In genomic region chr12:30851871-30852270, GRCm38 (mm10) we compare ENCODE assay signal across 21 mouse cellular contexts. TPM values are rescaled to one million over a fixed set of nuclear protein-coding genes. Genes with fewer than 3 reads are reported as not detected.
DNase-seq lines count a peak whose midpoint lies in the region; ATAC-seq lines count a peak whose summit lies in the region.
"Had no signal": no experiment of that assay in that cellular context is flagged by ENCODE, and none has a peak within 500 bp of the region (broad histone marks: within the 10 kb centered on the region; RNA-seq: fewer than 3 reads in every experiment).

No protein-coding gene starts in this region.

- H3K9ac ChIP-seq in forebrain, embryonic 16.5 days (replicated peaks; ENCODE audit: low read depth, low read length): no peak overlapping the region
- H3K9ac ChIP-seq in forebrain, embryonic 13.5 days: no peak overlapping the region
- H3K9ac ChIP-seq: embryonic facial prominence, embryonic 15.5 days; heart, embryonic 15.5 days; kidney, embryonic 15.5 days; midbrain, embryonic 12.5 days; neural tube, embryonic 15.5 days had no signal

- ATAC-seq in forebrain, embryonic 16.5 days: peak; percentile 62; the same call in 1 of the 2 replicates
- ATAC-seq in forebrain, embryonic 13.5 days: no peak

- no peak overlapping the region for H3K4me2 ChIP-seq in forebrain, embryonic 16.5 days (ENCODE audit: low read length)
- no peak overlapping the region for H3K4me2 ChIP-seq in forebrain, embryonic 13.5 days
- H3K4me2 ChIP-seq: embryonic facial prominence, embryonic 15.5 days; heart, embryonic 15.5 days; kidney, embryonic 15.5 days; liver, embryonic 11.5 days; midbrain, embryonic 12.5 days; neural tube, embryonic 15.5 days had no signal

- no peak overlapping the region for H3K27ac ChIP-seq in forebrain, embryonic 16.5 days (ENCODE audit: low read length)
- no peak overlapping the region for H3K27ac ChIP-seq in forebrain, embryonic 13.5 days
- H3K27ac ChIP-seq: embryonic facial prominence, embryonic 15.5 days; heart, embryonic 15.5 days; kidney, embryonic 15.5 days; macrophage; midbrain, embryonic 12.5 days; neural tube, embryonic 15.5 days had no signal

- no peak overlapping the region for H3K4me3 ChIP-seq in forebrain, embryonic 16.5 days (replicated peaks; ENCODE audit: low read length)
- no peak overlapping the region for H3K4me3 ChIP-seq in forebrain, embryonic 13.5 days
- H3K4me3 ChIP-seq: embryonic facial prominence, embryonic 15.5 days; heart, embryonic 15.5 days; kidney, embryonic 15.5 days; midbrain, embryonic 12.5 days; myocyte; neural tube, embryonic 15.5 days had no signal

- intact Hi-C loops in left cerebral cortex, postnatal 36 days (cut with DNase I): no loop called here

- DNase-seq in retina, embryonic 14.5 days (ENCODE audit: low spot score): peak; percentile 2
- no peak for DNase-seq in retina, postnatal 1 day
- peak; percentile 15 to 31 for DNase-seq in cerebellum, postnatal 36 days
- DNase-seq in gastrocnemius, postnatal 10 days: no peak
- no peak for DNase-seq in left cerebral cortex, postnatal 36 days (ENCODE audit: low spot score in 2 of 2)
- DNase-seq in heart, adult 9 months (ENCODE audit: low spot score in 2 of 2): no peak
- DNase-seq: adrenal gland, postnatal 10 days; heart, adult 18-20 months; lung, adult 2 months; thymus, postnatal 4 days had no signal

- H3K9me3 ChIP-seq in forebrain, embryonic 16.5 days (ENCODE audit: control insufficient read depth, low read length): no peaks in the 10 kb centered on the region
- H3K9me3 ChIP-seq in forebrain, embryonic 13.5 days (replicated peaks): no peaks in the 10 kb centered on the region
- H3K9me3 ChIP-seq: embryonic facial prominence, embryonic 15.5 days; heart, embryonic 15.5 days; kidney, embryonic 15.5 days; midbrain, embryonic 12.5 days; neural tube, embryonic 15.5 days had no signal

- peaks cover 6% of the 10 kb centered on the region for H3K4me1 ChIP-seq in forebrain, embryonic 16.5 days (replicated peaks; ENCODE audit: control insufficient read depth, insufficient read depth, low read length)
- no peaks in the 10 kb centered on the region for H3K4me1 ChIP-seq in forebrain, embryonic 13.5 days
- H3K4me1 ChIP-seq: embryonic facial prominence, embryonic 15.5 days; kidney, embryonic 15.5 days; neural tube, embryonic 15.5 days had no signal

- H3K27me3 ChIP-seq in forebrain, embryonic 16.5 days (replicated peaks; ENCODE audit: control insufficient read depth, insufficient read depth, low read length): peaks cover 14% of the 10 kb centered on the region; the same call in 1 of the 2 replicates
- H3K27me3 ChIP-seq in forebrain, embryonic 13.5 days: peaks cover 4% of the 10 kb centered on the region; the same call in 1 of the 2 replicates
- H3K27me3 ChIP-seq: CH12.LX; heart, embryonic 15.5 days; kidney, embryonic 15.5 days; neural tube, embryonic 15.5 days had no signal

- no peaks in the 10 kb centered on the region for H3K36me3 ChIP-seq in forebrain, embryonic 16.5 days (ENCODE audit: control insufficient read depth, insufficient read depth)
- no peaks in the 10 kb centered on the region for H3K36me3 ChIP-seq in forebrain, embryonic 13.5 days (ENCODE audit: poor library complexity, severe bottlenecking)
- H3K36me3 ChIP-seq: embryonic facial prominence, embryonic 15.5 days; heart, embryonic 15.5 days; kidney, embryonic 15.5 days; midbrain, embryonic 12.5 days; neural tube, embryonic 15.5 days had no signal

- 61% methylated on average over 6 of the region's 6 CpGs for WGBS in forebrain, embryonic 16.5 days
- WGBS in forebrain, embryonic 13.5 days: 87% methylated on average over 6 of the region's 6 CpGs

RNA-seq across cellular contexts. Expression of gene Alkal2, which starts 32.3 kb away (rescaled TPM):
- 0.26 and 0.82 TPM in 2 replicates for polyA plus RNA-seq in forebrain, embryonic 16.5 days (2015; fragmentation: Nextera tagmentation; extraction: Ambion mirVana)
- polyA plus RNA-seq in forebrain, embryonic 13.5 days (2015; fragmentation: Nextera tagmentation; extraction: Ambion mirVana): 0.13 TPM in 1 of 2 replicates, not detected in the other
- total RNA-seq in gastrocnemius, postnatal 10 days (2021): under 1 TPM; 0.63 to 0.87 TPM
- 1 to 10 TPM; 1.8 to 3.1 TPM for total RNA-seq in left cerebral cortex, postnatal 36 days (2021)
- total RNA-seq: CH12.LX had no signal
- polyA plus RNA-seq: liver, embryonic 11.5 days; macrophage; myocyte had no signal

RNA-seq across cellular contexts. Expression of gene Acp1, which starts 59.5 kb away (rescaled TPM):
- 122 and 124 TPM in 2 replicates for polyA plus RNA-seq in forebrain, embryonic 16.5 days (2015; fragmentation: Nextera tagmentation; extraction: Ambion mirVana)
- polyA plus RNA-seq in forebrain, embryonic 13.5 days (2015; fragmentation: Nextera tagmentation; extraction: Ambion mirVana): 177 and 185 TPM in 2 replicates
- total RNA-seq in gastrocnemius, postnatal 10 days (2021): 10 to 100 TPM; 41.4 to 49.6 TPM
- total RNA-seq in left cerebral cortex, postnatal 36 days (2021): 10 to 100 TPM; 47.4 to 51.6 TPM

RNA-seq across cellular contexts. Expression of gene Sh3yl1, which starts 59.6 kb away (rescaled TPM):
- polyA plus RNA-seq in forebrain, embryonic 16.5 days (2015; fragmentation: Nextera tagmentation; extraction: Ambion mirVana): 43.7 and 46.4 TPM in 2 replicates
- polyA plus RNA-seq in forebrain, embryonic 13.5 days (2015; fragmentation: Nextera tagmentation; extraction: Ambion mirVana): 27.2 and 27.6 TPM in 2 replicates
- 1 to 10 TPM; 1.9 to 2.7 TPM for total RNA-seq in gastrocnemius, postnatal 10 days (2021)
- 10 to 100 TPM; 14.1 to 14.5 TPM for total RNA-seq in left cerebral cortex, postnatal 36 days (2021)

Comparison
In these comparisons a context has a peak if more than half of its experiments do, and no peak if none do; other contexts are left out.
1. DNase-seq: peak in retina, embryonic 14.5 days (single experiment) and cerebellum, postnatal 36 days (2 of 2); none in retina, postnatal 1 day (single experiment), gastrocnemius, postnatal 10 days (single experiment), left cerebral cortex, postnatal 36 days (0 of 2) and heart, adult 9 months (0 of 2).
2. RNA of gene Sh3yl1, which starts 59.6 kb away (total RNA-seq): 14.1 to 14.5 TPM in left cerebral cortex, postnatal 36 days; 1.9 to 2.7 TPM in gastrocnemius, postnatal 10 days; every median in the first group is over 4 times any median in the second.